Mouse (Mus musculus) forebrain, embryonic 11.5 days (tissue): ENCODE data around the gene Tmem230. TPM values are rescaled to one million over a fixed set of nuclear protein-coding genes. Genes with fewer than 3 reads are reported as not detected.

Experiments
- ATAC-seq: fragments of 200-750 bp; cut with Nextera tagmentation; replicated peaks from 2 replicates; pipeline ENCODE4 v1.8.0; 2017; ENCODE audit warnings: moderate TSS enrichment; ENCODE audit not compliant: low FRiP score
- DNase-seq: peaks from one replicate; pipeline ENCODE4 v3.0.0-alpha.2; 2017; ENCODE audit warnings: low spot score
- H3K27ac ChIP-seq: fragments of 300-500 bp; sonication (generic); 2 replicates; pipeline ENCODE4 v1.5.1; 2014; ENCODE audit warnings: low read depth, low read length
- H3K27me3 ChIP-seq: fragments of 300-500 bp; sonication (generic); 2 replicates; pipeline ENCODE4 v1.6.1; 2014; ENCODE audit warnings: mild to moderate bottlenecking, low read length, mixed read lengths; ENCODE audit not compliant: control insufficient read depth, insufficient read depth
- H3K36me3 ChIP-seq: fragments of 300-500 bp; sonication (generic); 2 replicates; pipeline ENCODE4 v1.6.1; 2014; ENCODE audit warnings: mild to moderate bottlenecking, low read length, moderate library complexity, mixed read lengths; ENCODE audit not compliant: control insufficient read depth, insufficient read depth
- H3K4me1 ChIP-seq: fragments of 300-500 bp; sonication (generic); replicated peaks from 2 replicates; pipeline ENCODE4 v1.6.1; 2014; ENCODE audit warnings: low read length, mixed read lengths; ENCODE audit not compliant: control insufficient read depth, insufficient read depth
- H3K4me2 ChIP-seq: fragments of 300-500 bp; sonication (generic); 2 replicates; pipeline ENCODE4 v1.6.1; 2014; ENCODE audit warnings: low read depth, mild to moderate bottlenecking, low read length, moderate library complexity, mixed read lengths; ENCODE audit not compliant: severe bottlenecking
- H3K4me3 ChIP-seq: fragments of 300-500 bp; sonication (generic); 2 replicates; pipeline ENCODE4 v1.5.1; 2014; ENCODE audit warnings: low read depth, low read length
- H3K9ac ChIP-seq: fragments of 300-500 bp; sonication (generic); 2 replicates; pipeline ENCODE4 v1.6.1; 2014; ENCODE audit warnings: low read length
- H3K9me3 ChIP-seq: fragments of 300-500 bp; sonication (generic); 2 replicates; pipeline ENCODE4 v1.6.1; 2016; ENCODE audit warnings: low read length, mixed read lengths; ENCODE audit not compliant: control insufficient read depth
- WGBS: fragments of 180-500 bp; shearing (Covaris S2); extraction: QIAGEN DNeasy Blood & Tissue Kit; methylation state at CpG from one replicate; pipeline ENCODE4 v1.1.7; 2014; 5-methylcytosine and 5-hydroxymethylcytosine counted together
- polyA plus RNA-seq: library from polyadenylated mRNA; unstranded; fragments of >200 nt; fragmentation: Nextera tagmentation; extraction: Ambion mirVana; gene quantifications from 2 replicates; pipeline ENCODE4 v1.2.1, GENCODE M21; 2014

The Tmem230 gene
- polyA plus RNA-seq, 1 experiment from 2014 or later = 48.5 TPM

DNA sequence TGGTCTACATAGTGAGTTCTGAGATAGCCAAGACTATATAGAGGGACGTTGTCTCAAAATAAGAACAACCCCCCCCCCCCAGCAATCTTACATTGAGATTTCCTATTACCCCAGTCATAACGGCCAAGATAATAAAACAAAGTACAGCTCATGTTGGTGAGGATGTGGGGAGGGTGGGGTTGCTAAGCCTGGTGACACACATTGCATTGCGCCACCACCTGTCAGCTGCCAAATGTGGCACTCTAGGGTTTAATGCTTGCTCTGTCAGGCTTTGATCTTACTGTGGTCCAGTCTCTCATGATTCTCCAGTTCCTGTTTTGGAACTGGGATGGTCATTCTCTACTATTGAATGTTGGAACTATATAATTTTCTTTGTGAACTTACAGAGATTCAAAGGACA lies 43.8 kb downstream of the Tmem230 start:
- Histone ChIP-seq H3K9me3 (no peaks in the 10 kb centered on the region), H3K27me3 (no peaks in the 10 kb centered on the region), H3K36me3 (no peaks in the 10 kb centered on the region), H3K4me2 (no peak overlapping the region), H3K4me3 (no peak overlapping the region), H3K9ac (no peak overlapping the region), H3K4me1 (no peaks in the 10 kb centered on the region), H3K27ac (no peak overlapping the region)
- no peak for DNase-seq
- 87% methylated on average over 3 of the region's 3 CpGs for WGBS
- no peak for ATAC-seq

DNA sequence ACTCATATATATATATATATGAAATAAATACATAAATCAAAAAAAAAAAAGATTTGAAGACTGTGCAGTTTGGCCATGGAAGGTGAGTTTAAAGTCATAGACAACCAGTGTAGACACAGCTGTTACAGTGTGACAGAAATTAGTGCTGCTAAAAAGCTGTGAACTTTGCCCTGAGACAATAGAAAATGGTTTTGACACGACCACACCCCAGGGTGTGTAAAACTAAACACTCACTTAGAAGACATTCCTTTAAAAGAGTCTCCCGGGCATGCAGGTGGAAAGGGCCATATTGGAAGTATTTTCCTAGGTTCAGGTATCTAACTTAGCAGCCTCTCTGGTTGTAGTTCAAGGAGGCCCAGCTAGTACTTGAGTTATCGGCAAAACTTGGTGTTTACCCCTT lies 44.4 kb downstream of the Tmem230 start:
- Histone ChIP-seq H3K4me2 (no peak overlapping the region), H3K9ac (no peak overlapping the region), H3K27me3 (no peaks in the 10 kb centered on the region), H3K36me3 (no peaks in the 10 kb centered on the region), H3K4me1 (0 out of 2 replicates have a peak, but pooled peaks cover 1% of the 10 kb centered on the region), H3K9me3 (no peaks in the 10 kb centered on the region), H3K4me3 (no peak overlapping the region), H3K27ac (no peak overlapping the region)
- no peak for DNase-seq
- ATAC-seq = no peak
- 76% methylated on average over 3 of the region's 3 CpGs for WGBS

- 89% methylated on average over 9 of the region's 9 CpGs for WGBS
- H3K27ac ChIP-seq = no peak overlapping the region
- H3K4me3 ChIP-seq = no peak overlapping the region
- H3K4me1 ChIP-seq = 0 out of 2 replicates have a peak, but pooled peaks cover 2% of the 10 kb centered on the region
- no peak for ATAC-seq
- DNase-seq = no peak
- H3K27me3 ChIP-seq = no peaks in the 10 kb centered on the region
- H3K9ac ChIP-seq = no peak overlapping the region
- no peaks in the 10 kb centered on the region for H3K36me3 ChIP-seq
- H3K4me2 ChIP-seq = no peak overlapping the region
- H3K9me3 ChIP-seq = no peaks in the 10 kb centered on the region
Measured at GRCm38 (mm10) chr2:132198017-132198933, 49.3 kb downstream of the Tmem230 start.

- DNase-seq (no peak), ATAC-seq (no peak)
- H3K4me3 ChIP-seq = no peak overlapping the region
- H3K36me3 ChIP-seq = no peaks in the 10 kb centered on the region
- H3K4me1 ChIP-seq = 0 out of 2 replicates have a peak, but pooled peaks cover 2% of the 10 kb centered on the region
- H3K9me3 ChIP-seq = no peaks in the 10 kb centered on the region
- H3K27ac ChIP-seq = no peak overlapping the region
- no peak overlapping the region for H3K4me2 ChIP-seq
- H3K9ac ChIP-seq = no peak overlapping the region
- H3K27me3 ChIP-seq = no peaks in the 10 kb centered on the region
- 86% methylated on average over 2 of the region's 2 CpGs for WGBS
Measured at GRCm38 (mm10) chr2:132195602-132196001, 52.0 kb downstream of the Tmem230 start.

DNA sequence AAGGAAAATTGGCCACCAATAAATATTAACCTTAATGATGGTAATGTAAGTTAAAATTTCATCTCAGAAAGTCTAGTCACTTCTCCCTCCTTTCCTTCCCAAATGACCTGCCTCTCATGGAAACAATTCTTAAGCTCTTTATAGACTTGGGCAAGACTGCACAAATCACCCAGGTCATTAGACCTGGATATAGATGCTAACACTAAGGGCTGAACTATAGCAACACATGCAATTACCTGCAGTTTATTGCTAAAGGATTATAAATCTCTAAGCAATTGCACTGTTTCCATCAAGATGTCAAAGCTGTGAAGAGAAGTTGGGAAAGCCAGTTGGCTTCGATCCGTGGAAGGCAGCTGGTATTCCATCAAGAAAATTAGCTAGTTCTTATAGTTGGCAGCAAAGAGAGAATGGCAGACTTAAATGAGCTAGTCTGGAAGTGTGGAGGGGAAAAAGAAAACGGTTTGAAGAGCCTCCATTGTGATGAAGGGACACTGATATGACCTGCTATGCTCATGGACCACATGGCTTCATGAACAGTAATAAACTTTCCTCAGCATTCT lies 56.9 kb downstream of the Tmem230 start:
- WGBS = 84% methylated on average over 3 of the region's 3 CpGs
- DNase-seq = no peak
- no peak overlapping the region for H3K27ac ChIP-seq
- no peaks in the 10 kb centered on the region for H3K9me3 ChIP-seq
- H3K4me3 ChIP-seq = no peak overlapping the region
- H3K27me3 ChIP-seq = no peaks in the 10 kb centered on the region
- H3K36me3 ChIP-seq = no peaks in the 10 kb centered on the region
- H3K9ac ChIP-seq = no peak overlapping the region
- no peak overlapping the region for H3K4me2 ChIP-seq
- no peak for ATAC-seq
- no peaks in the 10 kb centered on the region for H3K4me1 ChIP-seq

Other genes with a start within 250 kb of the Tmem230 start
- gene Rassf2, start 217.5 kb downstream of the Tmem230 start, polyA plus RNA-seq = 35.3 and 36.3 TPM in 2 replicates
- 13.5 and 14.2 TPM in 2 replicates for gene Slc23a2, start 102.7 kb downstream of the Tmem230 start, polyA plus RNA-seq
- gene Pcna, start 5.5 kb upstream of the Tmem230 start, polyA plus RNA-seq = 422 and 431 TPM in 2 replicates
- gene Cds2, start 15.3 kb upstream of the Tmem230 start, polyA plus RNA-seq = 28.7 and 30.0 TPM in 2 replicates
- 3.3 TPM in 2 replicates for gene Prokr2, start 137.6 kb upstream of the Tmem230 start, polyA plus RNA-seq